Mouse (Mus musculus) spleen, embryonic (tissue): ENCODE measurements at regions not wholly inside any gene's neighbourhood (a gene's known extent, or its start where the extent isn't known, plus 50 kb on each side); places are given as distances from the start of the nearest gene placed in this dataset.
"Not testable (repeated sequence)": the region's sequence is repeated elsewhere in the genome, so short reads cannot be mapped to it uniquely, and the experiment has no call there.

Experiments
- CTCF ChIA-PET: fragments of 350-600 bp; sonication (Branson Sonifier 250); formaldehyde crosslinking; loops from one replicate; lab custom pipeline; 2022; lab: Charles Lee

- CTCF ChIA-PET = no interaction called here
These were observed 895.0 kb downstream of the Crisp4 start for GRCm38 (mm10) chr1:17250723-17251122.

GRCm38 (mm10) chr1:17244186-17244585, 901.5 kb downstream of the Crisp4 start:
- CTCF ChIA-PET = interaction anchor here (0.6 kb wide), 1 partner anchor 32 kb away, joined by 3 read pairs; no protein-coding TSS in a partner anchor

- CTCF ChIA-PET = not testable (repeated sequence)
These were observed 905.4 kb downstream of the Crisp4 start for GRCm38 (mm10) chr1:17240291-17240690.
